Mouse (Mus musculus) cerebellum, adult (tissue): ENCODE measurements around the gene Syn1.
A peak's percentile ranks its signal among the peaks of the same experiment; 100 is the strongest.

Experiments
- ATAC-seq: cut with Nextera tagmentation; 2 replicates; pipeline ENCODE4 v1.9.2; 2017; ENCODE audit warnings: mild to moderate bottlenecking, moderate library complexity, mixed read lengths; ENCODE audit not compliant: insufficient number of reproducible peaks, low FRiP score, low TSS enrichment

Gene Syn1

DNA sequence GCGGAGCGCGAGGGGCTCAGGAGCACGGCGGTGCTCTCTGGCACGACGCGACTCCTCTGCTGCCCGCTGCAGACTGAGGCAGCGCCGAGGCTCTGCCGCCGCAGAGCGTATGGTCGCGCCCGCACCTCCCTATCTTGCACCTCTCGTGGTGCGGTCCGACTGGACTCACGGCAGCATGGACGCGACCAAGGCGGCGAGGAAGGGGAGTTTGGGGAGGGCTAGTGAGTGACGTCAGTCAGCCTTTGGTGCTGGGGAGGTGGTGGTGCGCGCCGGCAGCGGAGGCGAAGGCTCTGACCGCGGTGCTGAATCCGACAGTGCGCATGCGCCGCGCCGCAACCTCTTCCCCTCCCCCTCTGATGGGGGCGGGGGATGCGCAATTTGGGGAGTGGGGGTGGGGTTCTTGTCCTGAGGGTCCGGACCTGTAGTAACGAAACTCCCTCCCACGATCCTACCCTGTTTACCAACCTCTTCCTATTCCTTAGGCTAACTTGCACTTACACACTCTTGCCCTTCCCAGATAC, at the start of gene Syn1:
TSS of gene Syn1 (minus strand) at position 161 of the 521 bp plus-strand sequence.
- ATAC-seq: peak; percentile 98

DNA sequence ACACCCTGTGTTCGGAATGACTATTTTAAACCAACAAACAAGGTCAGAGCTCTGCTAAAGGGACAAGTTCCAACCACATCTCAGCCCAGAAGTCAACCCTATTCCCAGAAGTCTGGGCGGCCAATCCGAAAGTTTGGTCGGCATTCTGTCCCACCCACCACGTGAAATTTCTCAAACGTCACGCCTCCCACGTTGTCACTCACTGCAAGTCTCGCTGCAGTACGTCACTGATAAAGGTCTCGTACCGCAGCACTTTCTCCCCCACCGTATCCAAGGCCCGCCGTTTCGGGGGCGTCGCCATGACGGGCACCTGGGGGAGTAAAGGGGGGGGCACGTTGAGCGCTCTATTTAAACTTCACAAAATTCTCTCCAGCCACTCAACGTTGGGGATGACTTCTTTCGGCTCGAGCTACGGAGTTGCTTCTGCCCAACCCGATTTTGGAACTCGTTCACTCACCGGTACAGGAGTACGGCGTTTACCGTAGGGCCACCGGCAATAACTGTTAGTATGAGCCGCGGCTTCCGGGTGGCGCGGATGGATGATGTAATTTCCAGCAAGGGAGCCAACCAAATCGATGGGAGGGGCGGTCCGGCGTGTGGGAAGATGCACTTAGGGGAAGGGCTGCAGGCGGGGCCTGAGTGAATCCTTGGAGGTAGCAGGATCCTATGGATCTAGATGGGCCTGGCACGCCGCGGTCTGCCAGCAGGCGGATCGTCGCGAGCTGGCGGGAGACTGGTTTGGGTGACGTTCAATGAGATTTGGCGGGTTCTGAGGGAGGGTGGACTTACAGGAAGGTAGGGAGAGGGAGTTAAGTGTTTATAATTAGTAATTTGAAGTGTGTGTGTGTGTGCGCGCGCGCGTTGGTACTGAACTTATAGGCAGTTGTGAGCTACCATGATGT, 40.9 kb upstream of the Syn1 start, which contains the start of gene Uxt:
TSS of gene Uxt (minus strand) at position 541 of the 902 bp plus-strand sequence.
- ATAC-seq: peak; percentile 93

DNA sequence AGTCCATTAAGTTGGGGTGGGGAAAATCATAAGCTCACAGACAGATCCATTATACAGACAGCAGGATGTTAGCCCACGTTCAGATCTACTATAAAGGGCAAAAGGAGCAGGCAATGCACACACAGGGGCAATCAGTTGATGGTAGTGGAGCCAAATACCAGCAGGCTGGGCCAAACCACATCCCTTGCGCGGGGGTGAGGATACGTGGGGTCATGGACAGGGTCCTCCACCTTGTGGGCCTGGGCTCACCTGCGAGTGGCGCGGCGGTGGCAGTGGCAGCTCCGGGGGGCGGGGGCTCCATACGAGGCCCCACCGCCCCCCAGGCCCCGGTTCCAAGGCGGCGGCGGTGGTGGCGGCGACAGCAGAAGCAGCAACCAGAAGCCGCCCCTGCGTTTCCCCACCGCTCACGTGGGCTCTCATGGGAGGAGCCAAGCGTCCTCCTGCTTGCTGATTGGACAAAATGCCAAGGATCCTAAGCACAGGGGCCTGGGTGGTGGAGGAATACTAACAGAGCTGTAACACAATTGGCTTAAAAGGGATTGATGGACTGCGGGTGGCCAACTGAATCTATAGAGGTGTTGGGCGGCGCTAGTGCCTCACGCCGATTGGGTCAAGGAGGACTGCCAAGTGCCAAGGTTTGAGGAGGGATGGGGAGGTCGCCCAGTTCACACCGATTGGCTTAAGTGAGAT, 29.5 kb upstream of the Syn1 start, which contains the start of gene Elk1:
TSS of gene Elk1 (minus strand) at position 418 of the 690 bp plus-strand sequence.
- peak; percentile 96 for ATAC-seq

DNA sequence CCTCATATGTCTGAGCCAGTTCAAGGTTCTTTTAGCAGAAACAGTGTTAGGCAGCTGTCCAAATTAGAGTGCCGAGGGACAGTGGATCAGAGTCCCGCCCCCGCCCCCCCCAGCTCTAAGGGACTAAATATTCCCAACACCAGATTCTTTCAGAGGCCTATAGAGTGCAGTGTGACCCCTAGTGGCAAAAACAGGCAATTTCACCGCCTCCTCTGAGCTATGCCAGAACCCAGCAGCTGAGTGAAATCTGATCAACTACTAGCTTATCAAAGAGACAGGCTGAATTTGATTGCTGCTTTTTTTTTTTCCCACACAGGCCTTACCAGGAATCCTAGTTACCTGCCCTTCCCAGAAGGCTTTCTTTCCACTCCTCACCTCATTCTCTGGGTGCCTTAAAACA, 25.3 kb upstream of the Syn1 start:
- ATAC-seq: no peak

DNA sequence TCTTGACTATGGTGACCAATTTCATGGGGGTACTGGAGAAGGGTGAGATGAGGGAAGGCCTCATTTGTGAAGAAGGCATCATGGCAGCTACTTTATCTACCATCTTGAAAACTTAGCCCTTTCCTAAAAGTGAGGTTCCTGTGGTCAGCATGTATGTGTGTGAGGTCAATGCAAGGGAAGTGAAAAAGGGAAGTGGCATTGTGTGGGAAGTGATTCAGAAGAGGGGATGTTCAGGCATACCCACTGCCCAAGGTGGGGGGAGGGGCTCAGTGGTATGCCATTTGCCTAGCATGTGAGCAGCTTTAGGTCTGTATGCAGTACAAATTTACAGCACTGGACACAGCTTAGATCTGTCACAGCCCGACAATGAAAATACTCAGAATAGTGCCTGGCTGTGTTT, 11.2 kb upstream of the Syn1 start:
- no peak for ATAC-seq

DNA sequence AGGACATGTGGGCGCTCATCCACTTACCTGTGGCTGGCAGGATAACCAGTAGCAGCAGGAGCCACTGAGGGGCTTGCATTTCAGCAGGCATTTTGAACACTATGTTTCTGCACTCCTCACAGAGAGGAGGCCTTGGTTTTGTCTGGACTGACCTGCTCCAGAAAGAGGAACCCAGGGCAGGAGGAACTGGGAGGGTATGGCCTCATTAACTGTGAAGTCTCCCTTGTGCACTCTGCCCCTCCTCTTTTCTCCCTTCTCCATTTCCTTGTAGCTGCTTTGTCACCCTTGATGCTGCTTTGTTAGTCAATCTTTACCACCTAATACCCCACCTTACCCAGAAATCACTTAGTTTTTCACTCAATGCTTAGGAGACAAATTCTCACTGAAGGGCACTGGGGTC, 10.6 kb upstream of the Syn1 start, which contains the start of gene Cfp:
TSS of gene Cfp (minus strand) at position 192 of the 400 bp plus-strand sequence.
- ATAC-seq: no peak

DNA sequence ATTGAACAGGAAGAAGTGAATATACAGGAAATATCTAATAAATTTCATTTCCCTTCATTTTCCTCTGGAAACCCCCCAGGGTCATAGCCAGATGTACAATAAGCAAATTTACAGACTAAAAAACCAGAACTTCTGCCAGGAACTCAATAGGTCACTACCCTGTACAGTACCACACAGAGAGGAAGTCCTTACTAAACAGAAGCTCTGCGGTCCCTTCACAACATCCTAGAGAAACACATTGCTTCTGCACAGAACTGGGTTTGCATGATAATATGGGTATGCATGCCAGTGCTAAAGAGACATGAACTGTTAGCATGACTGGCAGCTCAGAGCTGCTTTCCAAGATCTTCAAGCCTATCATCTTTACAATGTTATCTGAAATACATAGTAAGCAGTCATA, 9.1 kb upstream of the Syn1 start:
- ATAC-seq: no peak

DNA sequence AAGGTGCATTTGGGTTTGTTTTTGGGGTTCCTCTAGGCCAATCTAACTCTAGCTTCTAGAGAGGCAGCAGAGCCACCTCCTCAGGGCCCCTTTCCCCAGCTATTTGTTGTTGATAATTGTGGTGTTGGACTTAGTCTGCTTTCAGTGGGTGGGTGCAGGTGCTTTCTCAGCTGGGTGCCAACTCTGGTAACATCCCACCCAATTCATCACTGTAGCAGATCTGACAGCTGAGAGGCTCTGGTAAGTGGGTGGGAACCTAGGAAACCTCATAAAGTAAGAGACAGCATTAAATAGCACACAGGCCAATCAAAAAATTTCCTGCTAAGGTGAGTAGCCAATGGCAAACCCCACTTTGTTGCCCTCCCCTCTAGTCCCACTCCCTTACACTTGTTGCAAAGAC, 4.2 kb upstream of the Syn1 start:
- ATAC-seq: no peak

DNA sequence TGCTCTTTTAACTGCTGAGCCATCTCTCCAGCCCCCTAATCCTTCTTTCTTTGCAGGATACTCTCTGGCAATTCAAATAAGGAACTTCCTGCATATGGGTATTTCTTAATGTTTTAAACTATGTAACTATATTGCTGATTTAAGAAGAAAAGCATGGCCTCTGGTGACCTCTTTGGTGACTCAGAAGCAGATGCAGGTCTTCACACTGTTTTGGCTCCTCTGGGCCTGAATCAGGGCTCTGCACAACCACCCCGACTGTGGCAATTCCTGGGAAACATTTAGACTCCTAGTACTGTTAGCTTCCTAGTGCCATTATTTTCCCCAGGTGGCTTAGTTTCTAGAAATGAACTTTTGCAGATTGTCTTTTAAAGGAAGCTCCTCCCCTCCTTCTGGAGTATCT, 2.7 kb upstream of the Syn1 start:
- ATAC-seq: no peak

DNA sequence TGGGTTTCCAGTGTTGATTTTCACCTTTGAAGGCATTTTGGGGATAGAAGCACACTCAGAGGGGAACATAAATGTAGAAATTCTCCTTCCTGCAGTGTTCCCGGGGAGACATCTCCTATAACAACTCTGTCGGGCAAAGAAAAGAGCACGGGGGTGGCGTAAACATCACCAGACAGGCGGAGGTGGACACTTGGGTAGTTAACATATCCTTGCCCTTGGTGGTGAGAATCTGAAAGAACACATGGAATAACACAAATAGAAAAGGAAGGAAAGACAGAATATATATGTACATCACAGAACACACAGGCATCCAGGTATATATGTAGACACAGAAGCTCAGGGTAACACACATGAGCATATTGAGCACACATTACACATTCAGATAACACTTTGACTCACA, 562 bp upstream of the Syn1 start:
- no peak for ATAC-seq

DNA sequence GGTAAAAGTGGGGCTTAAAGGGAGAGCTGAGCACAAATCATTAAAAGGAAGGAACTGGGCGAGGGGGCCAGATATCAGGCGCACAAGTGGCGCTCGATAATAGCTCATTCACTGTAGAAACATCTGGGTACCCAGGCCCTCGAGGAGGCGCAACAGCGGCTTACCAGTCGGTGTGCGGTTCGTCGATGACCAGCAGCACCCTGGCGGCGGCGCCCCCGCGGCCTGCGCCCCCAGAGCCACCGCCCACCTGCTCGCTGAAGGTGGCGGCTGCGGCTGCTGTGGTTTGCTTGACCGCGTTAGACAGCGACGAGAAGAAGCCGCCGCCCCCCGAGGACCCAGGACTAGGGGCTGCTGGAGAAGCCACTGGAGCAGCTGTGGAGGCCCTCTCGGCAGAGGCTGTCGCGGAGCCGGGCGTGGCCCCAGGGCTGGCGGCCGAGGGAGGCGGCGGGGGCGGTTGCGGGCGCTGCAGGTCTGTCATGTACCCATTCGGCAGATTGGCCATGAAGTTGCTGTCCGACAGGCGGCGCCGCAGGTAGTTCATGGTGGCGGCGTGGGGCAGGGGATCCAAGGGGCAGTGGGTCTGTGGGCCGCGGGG, 458 bp downstream of the Syn1 start:
- ATAC-seq: peak; percentile 23

DNA sequence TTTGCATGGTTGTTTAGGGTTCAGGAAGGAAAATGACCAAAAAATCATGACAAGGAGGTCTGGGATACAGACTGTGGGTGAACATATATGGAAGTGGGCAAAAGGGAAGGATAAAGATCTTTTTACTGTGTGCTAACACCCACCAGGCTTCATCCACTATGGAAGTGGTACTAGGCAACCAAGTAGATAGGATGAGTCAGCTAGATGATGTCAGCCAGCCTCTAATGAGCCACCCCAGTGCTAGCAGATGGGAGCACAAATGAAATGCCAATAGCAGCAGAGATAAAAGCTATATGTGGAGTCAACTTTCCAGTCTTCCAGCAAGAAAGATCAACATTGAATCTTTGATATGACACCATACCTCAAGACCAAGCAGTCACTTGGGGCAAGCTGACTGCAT, 5.7 kb downstream of the Syn1 start:
- ATAC-seq: no peak

DNA sequence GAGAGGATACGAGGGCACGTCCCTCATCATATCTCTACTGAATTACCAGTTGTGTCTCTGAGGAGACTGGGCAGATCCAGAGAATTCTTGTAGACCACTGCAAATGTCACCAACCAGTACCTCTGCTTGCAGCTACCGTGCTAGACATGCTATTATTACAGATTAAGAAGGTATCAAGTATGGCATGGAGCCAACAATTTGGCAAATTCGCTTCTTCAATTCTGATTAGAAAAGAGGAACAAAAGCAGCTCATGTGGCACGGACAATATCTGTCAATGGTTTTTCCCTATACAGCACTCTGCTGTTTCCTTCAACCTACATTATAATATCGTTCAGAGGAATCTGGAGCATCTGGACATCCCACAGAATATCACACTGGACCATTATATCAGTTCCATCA, 7.1 kb downstream of the Syn1 start:
- ATAC-seq: no peak

DNA sequence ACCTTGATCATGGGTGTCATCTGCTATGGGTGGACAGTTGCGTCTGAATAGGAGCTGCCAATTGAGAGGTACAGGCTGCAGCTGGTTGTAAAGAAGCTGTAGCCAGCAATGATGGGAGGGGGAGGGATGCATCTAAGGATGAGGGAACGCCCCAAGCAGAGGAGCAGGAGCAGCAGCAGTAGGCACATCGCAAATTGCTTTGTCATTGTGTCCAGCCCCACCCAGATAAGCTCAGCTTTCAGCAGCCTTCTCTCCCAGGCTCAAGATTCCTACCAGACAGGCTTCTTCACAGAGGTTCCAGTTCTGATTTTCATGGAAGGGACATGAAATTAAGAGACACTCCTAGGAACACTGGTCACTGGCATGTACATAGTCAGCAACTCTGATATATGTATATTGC, 10.7 kb downstream of the Syn1 start:
- no peak for ATAC-seq

DNA sequence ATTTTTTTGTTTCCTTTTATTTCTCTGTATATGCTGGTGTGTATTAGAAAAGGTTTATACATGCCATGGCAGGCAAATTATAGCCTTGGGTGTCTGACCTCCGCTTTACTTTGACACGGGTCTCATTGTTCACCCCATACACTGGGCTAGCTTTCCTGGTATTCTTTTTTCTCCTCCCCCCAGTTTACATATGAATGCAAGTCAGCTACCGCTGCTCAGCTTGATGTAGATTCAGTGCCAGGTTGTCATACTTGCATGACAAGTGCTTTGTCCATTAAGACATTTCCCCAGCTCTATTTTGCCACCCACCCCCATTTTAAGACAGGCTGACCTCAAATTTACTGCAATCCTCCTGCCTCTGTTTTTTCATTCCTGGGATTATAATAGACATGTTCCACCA, 45.6 kb downstream of the Syn1 start:
- ATAC-seq: no peak

DNA sequence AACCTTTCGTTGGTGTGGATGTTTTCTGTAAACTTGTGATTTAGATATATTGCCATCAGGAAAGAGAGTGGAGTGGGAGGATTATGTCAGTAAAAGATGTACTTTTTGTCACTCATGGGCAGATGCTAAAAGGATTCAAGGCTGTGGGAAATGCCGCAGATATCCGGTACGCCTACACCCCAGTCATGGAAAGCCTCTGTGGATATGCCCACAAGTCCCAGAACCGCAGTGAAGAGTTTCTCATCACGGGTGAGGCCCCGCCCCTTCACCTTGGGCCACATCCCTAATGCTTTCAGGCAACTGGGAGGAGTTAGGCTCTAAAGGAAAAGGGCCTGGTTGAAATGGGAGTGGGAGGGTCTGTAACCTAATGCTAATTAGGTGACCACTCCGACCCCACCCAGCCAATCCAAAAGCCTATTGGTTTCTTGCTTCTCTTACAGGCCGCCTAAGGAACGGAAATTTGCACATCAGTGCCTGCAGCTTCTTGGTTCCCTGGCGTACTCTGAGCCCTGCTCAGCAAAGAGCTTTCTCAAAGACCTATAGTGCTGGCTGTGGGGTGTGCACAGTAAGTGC, 47.8 kb downstream of the Syn1 start:
- ATAC-seq: no peak

DNA sequence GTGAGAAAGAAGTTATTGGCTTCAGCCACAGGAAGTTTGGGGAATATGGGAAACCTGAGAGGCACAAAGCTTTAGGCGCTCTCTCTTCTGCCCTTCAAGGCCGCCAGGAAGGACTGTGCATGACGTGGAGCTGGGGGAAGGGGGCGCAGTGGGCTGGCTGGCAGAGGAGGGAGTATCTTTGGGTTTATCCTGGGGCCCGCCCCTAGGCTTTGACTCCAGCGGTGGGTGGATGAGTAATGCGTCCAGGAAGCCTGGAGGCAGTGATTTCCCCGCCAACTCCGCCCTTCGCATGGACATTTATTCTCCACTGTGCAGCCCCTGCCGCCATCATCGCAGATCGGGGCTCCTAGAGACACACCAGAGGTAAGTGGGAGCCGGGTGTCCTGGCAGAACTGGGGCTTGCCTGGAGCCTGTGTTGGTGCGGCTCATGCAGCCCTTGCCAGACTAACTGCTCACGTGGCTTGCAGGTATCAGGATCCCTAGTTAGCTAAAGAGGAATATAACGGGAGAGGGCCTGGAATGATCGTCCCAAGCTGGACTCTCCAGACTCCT, 50.8 kb downstream of the Syn1 start, which contains the start of gene Timp1:
TSS of gene Timp1 (plus strand) at position 205 of the 552 bp plus-strand sequence.
- no peak for ATAC-seq

DNA sequence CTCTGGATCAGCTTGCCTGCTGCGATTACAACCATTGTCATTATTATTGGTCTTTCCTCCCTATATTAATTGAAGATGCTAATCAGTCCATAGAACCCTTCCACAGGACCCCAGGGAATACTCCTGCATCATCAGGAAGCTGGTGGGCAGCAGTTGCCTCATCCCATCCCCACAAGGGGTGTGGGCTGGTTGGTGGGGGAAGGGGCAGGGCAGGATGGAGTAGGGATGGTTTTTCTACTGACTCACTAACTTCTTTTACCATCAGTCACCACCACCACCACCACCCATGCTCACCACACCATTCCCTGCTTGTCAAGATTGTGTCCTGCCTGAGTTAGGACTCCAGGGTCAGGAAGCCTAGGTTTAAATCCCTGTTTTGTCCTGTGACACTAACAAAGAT, 51.6 kb downstream of the Syn1 start:
- no peak for ATAC-seq

DNA sequence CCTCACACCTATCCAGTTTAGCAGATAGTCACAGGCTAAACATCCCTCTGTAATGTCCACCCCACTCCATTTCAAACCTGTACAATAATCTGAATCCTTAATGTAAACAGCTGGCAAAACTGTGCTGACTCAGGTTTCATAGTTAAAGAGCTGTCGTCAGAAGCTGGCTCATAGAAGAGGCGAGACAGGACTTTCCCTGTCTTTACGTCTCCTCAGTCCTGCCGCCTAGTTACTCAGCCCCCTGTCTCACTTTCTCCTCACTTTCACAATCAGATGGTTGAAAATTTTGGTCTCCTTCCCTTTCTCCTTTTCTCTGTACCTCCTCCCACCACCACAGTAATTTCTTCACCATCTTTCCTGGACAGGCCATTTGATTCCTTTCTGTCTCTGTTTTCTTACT, 52.7 kb downstream of the Syn1 start:
- no peak for ATAC-seq
